Mouse (Mus musculus) heart, embryonic 10.5 days (tissue): ENCODE data around the gene Cdc42bpb. TPM values are rescaled to one million over a fixed set of nuclear protein-coding genes. Genes with fewer than 3 reads are reported as not detected.

Experiments
- DNase-seq: peaks from one replicate; pipeline ENCODE4 v3.0.0-alpha.2; 2017; ENCODE audit warnings: low spot score
- H3K27ac ChIP-seq: fragments of 300-500 bp; sonication (generic); 2 replicates; pipeline ENCODE4 v1.5.1; 2016; ENCODE audit warnings: mild to moderate bottlenecking
- H3K27me3 ChIP-seq: fragments of 300-500 bp; sonication (generic); 2 replicates; pipeline ENCODE4 v1.6.1; 2016; ENCODE audit warnings: mild to moderate bottlenecking; ENCODE audit not compliant: poor library complexity, insufficient read depth, severe bottlenecking
- H3K36me3 ChIP-seq: fragments of 300-500 bp; sonication (generic); 2 replicates; pipeline ENCODE4 v1.6.1; 2016; ENCODE audit warnings: mild to moderate bottlenecking, moderate library complexity
- H3K4me1 ChIP-seq: fragments of 300-500 bp; sonication (generic); 2 replicates; pipeline ENCODE4 v1.6.1; 2016; ENCODE audit warnings: mild to moderate bottlenecking
- H3K4me3 ChIP-seq: fragments of 300-500 bp; sonication (generic); 2 replicates; pipeline ENCODE4 v1.5.1; 2016; ENCODE audit warnings: mild to moderate bottlenecking, moderate library complexity
- H3K9me3 ChIP-seq: fragments of 300-500 bp; sonication (generic); 2 replicates; pipeline ENCODE4 v1.6.1; 2016; ENCODE audit warnings: mild to moderate bottlenecking, moderate library complexity
- WGBS: fragments of 180-500 bp; shearing (Covaris S2); methylation state at CpG from one replicate; pipeline ENCODE4 v1.1.7; 2016; 5-methylcytosine and 5-hydroxymethylcytosine counted together
- polyA plus RNA-seq: library from polyadenylated mRNA; unstranded; fragments of >200 nt; fragmentation: Nextera tagmentation; extraction: Ambion mirVana; gene quantifications from 2 replicates; pipeline ENCODE4 v1.2.1, GENCODE M21; 2016

Gene Cdc42bpb
- polyA plus RNA-seq, 1 experiment from 2014 or later, result 33.1 TPM

DNA sequence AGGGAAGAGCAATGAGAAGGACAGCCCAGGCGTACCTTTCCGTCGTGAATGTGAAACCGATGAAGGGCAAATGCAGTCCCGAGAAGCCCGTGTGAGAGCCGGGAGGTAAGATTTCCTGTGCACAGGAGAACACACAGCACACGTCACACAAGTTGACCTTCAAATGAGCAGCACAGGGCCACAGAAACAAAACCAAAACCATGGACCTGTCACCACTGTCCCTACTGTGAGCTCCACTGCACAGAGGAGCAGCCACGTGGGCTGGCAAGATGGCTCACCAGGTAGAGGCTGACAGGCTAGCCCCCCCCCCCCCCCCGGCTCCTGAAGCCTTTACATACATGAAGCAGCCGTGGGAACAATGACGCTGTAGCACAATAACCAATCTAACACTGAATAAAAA, 52.6 kb downstream of the Cdc42bpb start:
- H3K27ac ChIP-seq, result no peak overlapping the region
- no peaks in the 10 kb centered on the region for H3K27me3 ChIP-seq
- peaks cover 100% of the 10 kb centered on the region for H3K36me3 ChIP-seq
- WGBS, result 92% methylated on average over 12 of the region's 12 CpGs
- H3K4me3 ChIP-seq, result no peak overlapping the region
- DNase-seq, result no peak
- no peaks in the 10 kb centered on the region for H3K4me1 ChIP-seq
- H3K9me3 ChIP-seq, result no peaks in the 10 kb centered on the region

DNA sequence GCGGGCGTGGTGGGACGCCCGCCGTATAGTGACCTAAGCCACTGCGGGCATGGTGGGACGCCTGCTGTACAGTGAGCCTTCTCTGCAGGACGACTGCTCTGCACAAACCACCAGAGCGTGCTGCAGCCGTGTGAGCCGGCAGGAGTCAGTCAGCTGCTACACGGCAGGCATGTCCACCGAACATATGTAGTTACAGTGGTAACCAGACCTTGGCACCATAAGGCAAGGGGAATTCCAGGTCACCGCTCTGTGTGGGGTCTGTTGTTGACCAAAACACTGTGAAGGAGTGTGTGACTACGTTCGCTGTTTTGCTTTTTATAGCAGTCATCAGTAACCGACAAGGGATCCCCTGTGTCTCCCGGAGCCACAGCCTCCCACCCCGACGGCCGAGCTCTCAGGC, 53.0 kb downstream of the Cdc42bpb start:
- Histone ChIP-seq H3K4me1 (no peaks in the 10 kb centered on the region), H3K27me3 (no peaks in the 10 kb centered on the region), H3K4me3 (no peak overlapping the region), H3K27ac (no peak overlapping the region), H3K36me3 (peaks cover 100% of the 10 kb centered on the region), H3K9me3 (no peaks in the 10 kb centered on the region)
- DNase-seq, result no peak
- 94% methylated on average over 21 of the region's 21 CpGs for WGBS

DNA sequence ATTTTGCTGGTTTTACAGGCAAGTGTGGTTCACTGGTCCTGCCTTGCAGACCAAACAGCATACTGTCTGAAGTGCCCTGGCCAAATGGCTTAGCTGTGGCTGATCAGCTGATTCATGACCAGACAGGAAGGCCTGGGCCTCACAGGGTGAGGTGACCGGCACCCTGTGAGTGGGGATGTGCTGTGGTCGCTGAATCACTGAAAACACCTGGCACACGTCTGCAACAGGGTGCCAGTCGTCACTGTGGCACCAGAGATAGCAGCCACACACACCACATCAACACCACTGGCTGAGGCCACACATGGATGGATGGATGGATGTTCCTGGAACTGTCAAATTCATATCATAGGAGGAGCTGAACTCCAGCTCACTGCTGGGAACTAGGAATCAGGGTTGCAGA, 54.1 kb downstream of the Cdc42bpb start:
- no peaks in the 10 kb centered on the region for H3K9me3 ChIP-seq
- peaks cover 100% of the 10 kb centered on the region for H3K36me3 ChIP-seq
- H3K4me3 ChIP-seq, result no peak overlapping the region
- WGBS, result 84% methylated on average over 4 of the region's 4 CpGs
- no peak for DNase-seq
- H3K27ac ChIP-seq, result no peak overlapping the region
- H3K4me1 ChIP-seq, result no peaks in the 10 kb centered on the region
- no peaks in the 10 kb centered on the region for H3K27me3 ChIP-seq

DNA sequence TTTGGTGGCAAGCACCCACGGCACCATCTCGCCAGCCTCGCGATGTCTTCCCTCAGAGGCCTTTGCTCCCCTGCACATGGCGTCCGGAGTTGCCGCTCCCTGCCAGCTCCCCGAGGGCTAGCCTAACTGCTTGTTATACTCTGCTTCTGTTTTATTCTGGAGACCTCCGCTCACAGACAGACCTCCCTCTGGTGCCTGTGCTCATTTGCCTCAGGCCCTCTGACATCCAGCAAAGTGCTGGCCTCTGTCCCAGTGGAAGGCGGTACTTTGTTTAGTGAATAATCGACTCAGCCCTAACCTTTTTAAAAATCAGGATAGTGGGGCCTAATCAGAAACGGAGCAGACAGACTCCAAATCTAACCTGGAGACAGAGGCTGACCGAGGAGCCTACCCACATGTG, 55.7 kb downstream of the Cdc42bpb start:
- Histone ChIP-seq H3K4me1 (no peaks in the 10 kb centered on the region), H3K36me3 (peaks cover 100% of the 10 kb centered on the region), H3K27me3 (no peaks in the 10 kb centered on the region), H3K9me3 (no peaks in the 10 kb centered on the region), H3K4me3 (no peak overlapping the region), H3K27ac (no peak overlapping the region)
- DNase-seq, result no peak
- 93% methylated on average over 13 of the region's 13 CpGs for WGBS

DNA sequence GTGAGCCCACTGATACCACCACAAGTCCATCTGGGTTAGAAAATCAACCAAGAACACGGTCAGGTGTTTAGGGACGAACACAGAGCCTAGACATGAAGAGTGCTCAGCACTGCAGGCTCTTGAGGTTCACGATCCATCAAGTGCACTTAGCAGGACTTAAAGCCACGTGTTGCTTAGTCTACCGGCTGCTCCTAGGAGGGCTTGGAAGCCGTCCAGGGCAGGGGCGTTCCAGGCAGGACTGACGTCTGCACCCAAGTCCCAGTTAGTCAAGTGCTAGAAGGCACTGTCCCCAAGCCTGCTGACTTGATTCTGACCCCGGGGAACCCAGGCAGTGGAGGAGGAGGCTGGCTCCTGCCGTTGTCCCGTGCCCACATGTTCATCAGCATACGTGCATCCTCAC, 57.0 kb downstream of the Cdc42bpb start:
- DNase-seq, result no peak
- Histone ChIP-seq H3K4me3 (no peak overlapping the region), H3K27ac (no peak overlapping the region), H3K36me3 (peaks cover 100% of the 10 kb centered on the region), H3K9me3 (no peaks in the 10 kb centered on the region), H3K4me1 (no peaks in the 10 kb centered on the region), H3K27me3 (no peaks in the 10 kb centered on the region)
- 89% methylated on average over 12 of the region's 12 CpGs for WGBS

DNA sequence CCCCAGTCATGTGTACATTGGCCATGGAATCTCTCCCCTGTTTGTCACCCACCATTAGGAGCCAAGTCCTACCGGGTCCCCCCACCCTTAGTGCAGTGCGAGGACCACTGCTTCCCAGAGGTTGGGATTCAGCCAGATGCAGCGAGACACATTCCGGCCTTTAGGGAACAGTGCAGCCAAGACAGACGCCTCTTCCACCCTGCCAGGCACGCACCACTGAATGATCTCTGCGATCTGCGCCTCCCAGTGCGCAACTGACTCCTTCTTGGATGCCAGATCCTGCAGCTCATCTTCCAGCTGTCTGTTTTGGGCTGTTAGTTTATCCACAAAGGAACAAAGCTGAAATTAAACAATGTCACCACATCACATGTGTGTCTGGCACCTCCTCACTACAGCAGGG, 59.8 kb downstream of the Cdc42bpb start:
- H3K27me3 ChIP-seq, result no peaks in the 10 kb centered on the region
- no peaks in the 10 kb centered on the region for H3K4me1 ChIP-seq
- peaks cover 100% of the 10 kb centered on the region for H3K36me3 ChIP-seq
- H3K27ac ChIP-seq, result no peak overlapping the region
- no peak overlapping the region for H3K4me3 ChIP-seq
- H3K9me3 ChIP-seq, result no peaks in the 10 kb centered on the region
- 90% methylated on average over 9 of the region's 9 CpGs for WGBS
- DNase-seq, result no peak

DNA sequence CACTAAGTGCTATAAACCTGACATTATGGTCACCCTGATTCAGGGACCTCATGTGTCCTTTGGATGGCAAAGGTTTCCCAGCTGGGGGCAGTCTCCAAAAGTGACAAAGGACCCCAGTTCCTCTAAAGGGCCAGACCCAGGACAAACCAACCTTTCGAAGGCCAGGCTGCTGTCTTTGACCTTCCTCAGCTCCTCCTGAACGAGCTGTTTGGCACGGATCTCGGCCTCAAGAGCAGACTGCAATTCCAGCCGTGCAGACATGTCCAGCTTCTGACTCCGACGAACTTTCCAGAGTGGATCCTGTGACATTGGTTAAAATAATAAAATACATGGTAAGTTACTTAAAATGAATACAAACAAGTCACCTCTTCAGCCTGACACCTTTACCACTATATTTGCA, 63.2 kb downstream of the Cdc42bpb start:
- no peak for DNase-seq
- Histone ChIP-seq H3K36me3 (peaks cover 100% of the 10 kb centered on the region), H3K27me3 (no peaks in the 10 kb centered on the region), H3K4me1 (no peaks in the 10 kb centered on the region), H3K27ac (no peak overlapping the region), H3K4me3 (no peak overlapping the region), H3K9me3 (no peaks in the 10 kb centered on the region)
- 94% methylated on average over 7 of the region's 7 CpGs for WGBS

DNA sequence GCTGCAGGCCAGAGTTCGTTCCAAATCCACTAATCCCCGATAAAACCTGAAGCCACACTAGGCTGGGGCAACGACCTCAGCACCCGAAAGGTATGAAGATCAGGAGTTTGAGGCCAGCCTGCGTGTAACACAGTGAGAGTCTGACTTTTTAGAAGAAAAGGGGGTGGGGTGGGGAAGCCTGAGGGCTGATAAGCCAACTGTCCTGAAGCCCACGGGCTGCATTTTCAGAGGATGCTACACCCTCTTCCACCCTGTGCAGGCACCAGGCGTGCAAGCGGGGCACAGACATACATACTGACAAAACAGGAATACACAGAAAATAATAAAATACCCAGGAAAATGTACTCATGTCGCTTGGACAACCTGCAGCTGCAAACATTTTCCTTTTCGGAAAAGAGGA, 65.7 kb downstream of the Cdc42bpb start:
- no peaks in the 10 kb centered on the region for H3K27me3 ChIP-seq
- H3K27ac ChIP-seq, result no peak overlapping the region
- H3K4me3 ChIP-seq, result no peak overlapping the region
- no peak for DNase-seq
- H3K36me3 ChIP-seq, result peaks cover 98% of the 10 kb centered on the region
- no peaks in the 10 kb centered on the region for H3K4me1 ChIP-seq
- H3K9me3 ChIP-seq, result no peaks in the 10 kb centered on the region
- WGBS, result 91% methylated on average over 10 of the region's 10 CpGs

DNA sequence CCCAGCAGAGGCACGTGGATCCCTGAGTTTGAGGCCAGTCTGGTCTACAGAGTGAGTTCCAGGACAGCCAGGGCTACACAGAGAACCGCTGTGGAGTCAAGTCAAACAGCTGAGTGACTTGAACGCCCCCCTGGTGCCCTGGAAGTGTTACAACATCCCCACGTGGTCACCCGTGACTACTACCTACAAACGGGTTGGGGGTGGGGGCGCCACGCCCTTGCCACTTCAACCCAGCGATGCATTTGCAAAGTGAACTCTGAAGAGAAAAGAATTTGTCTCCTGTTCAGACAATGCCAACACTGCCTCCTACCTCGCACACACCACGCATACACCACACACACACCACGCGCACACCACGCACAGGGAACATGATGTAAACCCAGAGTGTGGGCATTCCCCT, 67.6 kb downstream of the Cdc42bpb start:
- DNase-seq, result no peak
- Histone ChIP-seq H3K27ac (no peak overlapping the region), H3K9me3 (no peaks in the 10 kb centered on the region), H3K27me3 (no peaks in the 10 kb centered on the region), H3K4me3 (no peak overlapping the region), H3K36me3 (peaks cover 98% of the 10 kb centered on the region), H3K4me1 (no peaks in the 10 kb centered on the region)
- WGBS, result 88% methylated on average over 14 of the region's 14 CpGs

DNA sequence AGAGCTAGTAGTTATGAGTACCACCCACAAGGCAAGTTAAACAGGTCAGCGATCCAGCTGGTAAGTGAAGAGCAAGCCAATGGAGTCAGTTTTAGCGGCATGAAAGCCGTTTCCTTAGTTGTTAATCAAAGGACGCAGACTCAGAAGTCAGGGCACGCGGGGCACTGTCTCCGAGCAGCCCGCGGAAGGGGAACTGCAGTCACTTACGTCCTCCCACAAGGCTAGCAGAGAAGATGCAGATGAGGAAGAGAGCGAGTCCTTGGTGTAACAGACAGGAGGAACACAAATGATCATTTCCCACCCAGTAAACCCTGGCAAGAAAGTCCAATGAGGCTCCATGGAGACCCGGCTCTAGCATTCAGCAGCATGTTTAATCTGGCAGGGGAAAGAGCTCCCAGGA, 68.3 kb downstream of the Cdc42bpb start:
- DNase-seq, result no peak
- no peaks in the 10 kb centered on the region for H3K4me1 ChIP-seq
- no peaks in the 10 kb centered on the region for H3K27me3 ChIP-seq
- WGBS, result 91% methylated on average over 12 of the region's 12 CpGs
- peaks cover 98% of the 10 kb centered on the region for H3K36me3 ChIP-seq
- H3K4me3 ChIP-seq, result no peak overlapping the region
- no peaks in the 10 kb centered on the region for H3K9me3 ChIP-seq
- no peak overlapping the region for H3K27ac ChIP-seq

DNA sequence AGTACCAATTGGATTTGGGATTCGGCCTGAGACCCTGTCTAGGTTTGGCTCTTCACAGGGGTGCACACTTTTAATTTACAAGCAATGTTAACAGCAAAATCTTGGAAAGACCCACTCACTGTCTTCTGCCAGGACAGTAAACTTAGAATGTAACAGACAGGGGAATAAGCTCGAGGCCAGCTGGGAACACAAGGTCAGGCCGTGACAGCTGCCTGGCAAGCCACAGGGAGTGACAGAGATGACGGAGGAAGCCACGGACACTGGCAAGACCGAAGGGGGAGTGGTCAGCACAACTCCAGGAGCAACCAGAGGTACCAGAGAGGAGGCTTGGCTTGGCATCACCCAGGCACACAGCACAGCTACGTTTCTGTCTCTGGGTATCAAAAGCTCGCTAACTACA, 70.7 kb downstream of the Cdc42bpb start:
- Histone ChIP-seq H3K4me3 (no peak overlapping the region), H3K27me3 (no peaks in the 10 kb centered on the region), H3K9me3 (no peaks in the 10 kb centered on the region), H3K27ac (no peak overlapping the region), H3K4me1 (no peaks in the 10 kb centered on the region), H3K36me3 (peaks cover 98% of the 10 kb centered on the region)
- no peak for DNase-seq
- 88% methylated on average over 8 of the region's 8 CpGs for WGBS

DNA sequence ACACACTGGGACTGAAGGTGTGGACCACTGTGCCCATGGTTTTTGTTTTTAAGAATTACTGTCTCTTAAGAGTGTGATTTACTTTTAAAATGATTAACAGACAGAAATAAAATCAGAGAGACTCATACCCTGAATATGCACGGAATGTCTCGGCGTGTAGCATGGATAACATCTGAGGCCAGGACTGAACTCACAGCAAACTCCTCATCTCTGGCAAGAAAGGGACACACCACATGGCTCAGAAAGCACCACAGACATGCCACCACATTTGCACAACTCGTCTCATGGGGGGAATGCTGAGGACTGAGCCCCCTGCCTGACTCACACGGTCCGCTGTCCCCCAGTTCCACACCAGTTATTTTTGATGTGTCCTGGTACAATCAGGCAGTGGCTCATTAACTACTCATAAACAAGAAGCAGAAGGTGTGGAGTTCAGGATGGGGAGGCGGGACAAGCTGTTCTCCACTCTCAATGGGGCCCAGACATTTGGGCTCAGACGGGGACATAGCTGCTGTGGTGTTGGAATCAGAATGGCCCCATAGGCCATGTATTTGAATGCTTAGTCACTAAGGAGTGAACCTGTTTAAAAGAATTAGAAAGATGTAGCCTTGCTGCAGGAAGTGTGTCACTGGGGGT, 73.7 kb downstream of the Cdc42bpb start:
- no peak for DNase-seq
- Histone ChIP-seq H3K27ac (no peak overlapping the region), H3K36me3 (peaks cover 95% of the 10 kb centered on the region), H3K4me3 (no peak overlapping the region), H3K27me3 (no peaks in the 10 kb centered on the region), H3K4me1 (no peaks in the 10 kb centered on the region), H3K9me3 (no peaks in the 10 kb centered on the region)
- 91% methylated on average over 8 of the region's 8 CpGs for WGBS

DNA sequence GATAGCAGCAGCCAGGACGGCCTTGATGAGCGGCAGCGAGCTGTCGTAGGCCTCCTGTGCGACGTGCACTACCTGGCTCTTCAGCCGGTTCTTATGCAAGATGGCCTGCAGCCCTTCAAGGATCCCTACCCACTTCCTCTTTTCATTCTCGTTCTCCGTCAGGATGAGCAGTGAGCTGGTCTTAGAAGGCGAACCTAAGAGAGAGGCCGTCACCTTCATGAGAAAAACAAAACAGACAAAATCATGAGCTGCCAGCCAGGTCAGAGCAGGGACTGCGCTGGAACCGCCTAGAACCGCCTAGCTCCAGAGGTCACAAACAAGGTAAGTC, 75.5 kb downstream of the Cdc42bpb start:
- 90% methylated on average over 14 of the region's 14 CpGs for WGBS
- Histone ChIP-seq H3K27ac (no peak overlapping the region), H3K4me1 (no peaks in the 10 kb centered on the region), H3K9me3 (no peaks in the 10 kb centered on the region), H3K27me3 (no peaks in the 10 kb centered on the region), H3K4me3 (no peak overlapping the region), H3K36me3 (peaks cover 97% of the 10 kb centered on the region)
- DNase-seq, result no peak

DNA sequence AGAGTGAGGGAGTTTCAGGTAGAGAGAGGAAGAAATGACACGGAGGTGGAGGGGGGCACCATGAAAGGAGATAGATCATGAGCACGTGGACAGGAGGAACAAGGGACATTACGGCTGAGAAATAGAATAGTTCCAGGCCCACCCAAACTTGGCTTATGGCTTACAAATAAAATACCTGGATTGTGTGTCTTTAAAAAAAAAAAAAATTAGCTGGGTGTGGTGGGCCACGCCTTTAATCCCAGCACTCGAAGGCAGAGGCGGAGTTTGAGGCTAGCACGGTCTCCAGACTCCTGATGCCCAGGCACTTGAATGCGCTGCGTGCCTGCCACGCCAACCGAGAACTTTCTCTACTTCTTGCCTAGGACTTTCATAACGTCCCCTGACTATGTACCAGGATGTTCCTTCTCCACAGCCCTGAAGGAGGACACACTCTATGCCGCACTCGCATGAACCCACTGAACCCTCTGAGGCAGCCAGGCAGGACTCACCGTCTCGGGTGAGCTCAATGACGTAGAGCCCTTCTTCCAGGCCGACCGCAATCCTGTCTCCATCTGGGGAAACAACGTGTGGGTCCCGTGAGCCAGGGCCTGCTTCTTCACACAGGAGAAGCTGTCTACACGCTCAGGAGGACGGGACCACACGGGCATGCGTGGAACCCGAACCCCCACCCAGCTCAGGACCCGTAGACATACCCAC, 76.0 kb downstream of the Cdc42bpb start:
- H3K36me3 ChIP-seq, result peaks cover 97% of the 10 kb centered on the region
- H3K4me3 ChIP-seq, result no peak overlapping the region
- H3K27me3 ChIP-seq, result no peaks in the 10 kb centered on the region
- WGBS, result 94% methylated on average over 27 of the region's 27 CpGs
- DNase-seq, result no peak
- H3K4me1 ChIP-seq, result no peaks in the 10 kb centered on the region
- no peaks in the 10 kb centered on the region for H3K9me3 ChIP-seq
- H3K27ac ChIP-seq, result no peak overlapping the region
